ENCODE assay signal across 9 mouse cellular contexts in the genomic region with DNA sequence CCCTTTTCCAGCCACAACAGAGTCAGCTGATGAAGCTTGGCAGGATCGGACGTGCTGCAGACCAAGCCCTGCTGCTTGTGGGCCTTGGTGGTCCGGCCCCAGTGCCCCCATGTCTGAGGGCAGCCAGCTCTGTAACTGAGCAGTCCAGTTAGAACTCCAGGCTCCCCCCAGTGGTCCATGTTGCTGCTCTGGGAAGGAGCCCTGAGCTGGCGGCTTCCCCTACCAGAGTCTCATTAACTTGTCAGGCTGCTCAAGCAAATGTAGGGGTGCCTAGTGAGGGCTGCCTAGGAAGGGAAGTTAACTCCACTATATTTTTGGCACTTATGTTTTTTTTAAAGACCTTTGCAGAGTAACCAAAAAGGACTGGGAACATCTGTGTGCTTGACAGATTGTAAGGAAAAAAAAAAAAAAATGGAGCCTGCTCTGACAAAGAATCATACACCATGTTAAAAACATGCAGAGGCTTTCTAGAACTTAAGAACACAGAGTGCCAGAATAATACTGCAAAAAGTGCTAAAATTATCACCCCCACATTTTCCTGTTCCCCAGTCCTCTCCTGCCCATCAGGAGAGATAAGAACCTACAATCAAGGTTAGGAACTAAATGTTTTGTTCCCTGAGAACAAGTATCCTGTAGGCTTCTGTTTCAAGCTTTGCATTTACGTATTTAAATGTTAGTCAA.
DNase-seq lines count a peak whose midpoint lies in the region; ATAC-seq and TF ChIP-seq lines count a peak whose summit lies in the region.
"Had no signal": no experiment of that assay in that cellular context is flagged by ENCODE, and none has a peak within 500 bp of the region (broad histone marks: within the 10 kb centered on the region; RNA-seq: fewer than 3 reads in every experiment).

No protein-coding gene starts in this region.

- H3K27me3 ChIP-seq in forebrain, postnatal 0 days (ENCODE audit: insufficient read depth, low read length) = no peaks in the 10 kb centered on the region
- H3K27me3 ChIP-seq in intestine, postnatal 0 days (replicated peaks; ENCODE audit: control insufficient read depth, insufficient read depth, low read length) = no peaks in the 10 kb centered on the region
- H3K27me3 ChIP-seq in liver, postnatal 0 days (ENCODE audit: insufficient read depth, low read length) = no peaks in the 10 kb centered on the region
- H3K27me3 ChIP-seq: neural tube, embryonic 12.5 days had no signal

- 0 out of 2 replicates have a peak overlapping the region, but pooled peaks have one; percentile 6 for H3K9ac ChIP-seq in forebrain, postnatal 0 days
- H3K9ac ChIP-seq in intestine, postnatal 0 days (ENCODE audit: low read depth, low read length) = no peak overlapping the region
- H3K9ac ChIP-seq in liver, postnatal 0 days (replicated peaks) = no peak overlapping the region
- H3K9ac ChIP-seq: neural tube, embryonic 12.5 days had no signal

- H3K4me1 ChIP-seq in forebrain, postnatal 0 days (ENCODE audit: insufficient read depth) = no peaks in the 10 kb centered on the region; the same call in 1 of the 2 replicates
- no peaks in the 10 kb centered on the region for H3K4me1 ChIP-seq in intestine, postnatal 0 days (replicated peaks; ENCODE audit: control insufficient read depth, insufficient read depth, low read length)
- H3K4me1 ChIP-seq in liver, postnatal 0 days (ENCODE audit: insufficient read depth) = no peaks in the 10 kb centered on the region

- no peak for TF ChIP-seq POLR2A in brain, embryonic 14.5 days (IDR thresholded peaks at IDR 0.05; ENCODE audit: borderline replicate concordance, extremely low read depth, insufficient read depth, insufficient read length, poor library complexity, severe bottlenecking)

- DNase-seq in layer of hippocampus, adult 11-12 months (ENCODE audit: low spot score) = peak; percentile 71
- DNase-seq in layer of hippocampus, postnatal 36 days = no peak
- DNase-seq in brain, embryonic 14.5 days (ENCODE audit: low read depth) = peak; percentile 83
- DNase-seq in forebrain, postnatal 0 days = peak; percentile 67
- no peak for DNase-seq in liver, postnatal 0 days
- DNase-seq in spleen, postnatal 4 days (ENCODE audit: low spot score in 2 of 2) = no peak
- DNase-seq in c-Kit-positive CD71-positive TER-119-positive erythroid progenitor cells, embryonic 14.5 days (ENCODE audit: low spot score) = no peak

- no peak overlapping the region for H3K4me2 ChIP-seq in forebrain, postnatal 0 days (ENCODE audit: low read depth)
- no peak overlapping the region for H3K4me2 ChIP-seq in intestine, postnatal 0 days (replicated peaks; ENCODE audit: low read depth)
- no peak overlapping the region for H3K4me2 ChIP-seq in liver, postnatal 0 days (ENCODE audit: low read depth, low read length)
- H3K4me2 ChIP-seq: neural tube, embryonic 12.5 days had no signal

- peak; percentile 32; the same call in 1 of the 2 replicates for TF ChIP-seq CTCF in brain, embryonic 14.5 days (IDR thresholded peaks at IDR 0.05; ENCODE audit: borderline replicate concordance, extremely low read depth, insufficient read depth, insufficient read length)
- peak; percentile 58 for TF ChIP-seq CTCF in forebrain, postnatal 0 days (IDR thresholded peaks at IDR 0.05; ENCODE audit: low read depth)
- peak; percentile 61 for TF ChIP-seq CTCF in intestine, postnatal 0 days (IDR thresholded peaks at IDR 0.05; ENCODE audit: low read depth)
- peak; percentile 31 for TF ChIP-seq CTCF in liver, postnatal 0 days (IDR thresholded peaks at IDR 0.05; ENCODE audit: low read depth)

- peak; percentile 85 for ATAC-seq in forebrain, postnatal 0 days
- no peak for ATAC-seq in intestine, postnatal 0 days
- ATAC-seq in liver, postnatal 0 days = no peak

- H3K36me3 ChIP-seq in forebrain, postnatal 0 days (ENCODE audit: insufficient read depth) = peaks cover 51% of the 10 kb centered on the region
- peaks cover 31% of the 10 kb centered on the region for H3K36me3 ChIP-seq in intestine, postnatal 0 days (ENCODE audit: control insufficient read depth, insufficient read depth)
- peaks cover 25% of the 10 kb centered on the region for H3K36me3 ChIP-seq in liver, postnatal 0 days (replicated peaks; ENCODE audit: insufficient read depth, low read length)

- H3K9me3 ChIP-seq in forebrain, postnatal 0 days (ENCODE audit: low read length) = no peaks in the 10 kb centered on the region
- no peaks in the 10 kb centered on the region for H3K9me3 ChIP-seq in intestine, postnatal 0 days (ENCODE audit: control insufficient read depth)
- H3K9me3 ChIP-seq in liver, postnatal 0 days (ENCODE audit: low read length) = no peaks in the 10 kb centered on the region
- H3K9me3 ChIP-seq: neural tube, embryonic 12.5 days had no signal

- TF ChIP-seq EP300 in liver, postnatal 0 days (IDR thresholded peaks at IDR 0.05; ENCODE audit: low read depth) = peak; percentile 27; the same call in 1 of the 2 replicates

- H3K4me3 ChIP-seq in forebrain, postnatal 0 days (ENCODE audit: low read depth, low read length) = no peak overlapping the region
- H3K4me3 ChIP-seq in intestine, postnatal 0 days (ENCODE audit: low read depth, low read length) = no peak overlapping the region
- no peak overlapping the region for H3K4me3 ChIP-seq in liver, postnatal 0 days (ENCODE audit: low read depth, low read length)
- H3K4me3 ChIP-seq: neural tube, embryonic 12.5 days had no signal

- peak overlapping the region; percentile 72 for H3K27ac ChIP-seq in forebrain, postnatal 0 days (ENCODE audit: low read depth, low read length)
- H3K27ac ChIP-seq in intestine, postnatal 0 days (ENCODE audit: low read depth, low read length) = no peak overlapping the region
- peak overlapping the region; percentile 29 for H3K27ac ChIP-seq in liver, postnatal 0 days (ENCODE audit: low read depth)
- H3K27ac ChIP-seq: neural tube, embryonic 12.5 days had no signal

- WGBS in forebrain, postnatal 0 days = 36% methylated on average over 5 of the region's 5 CpGs
- WGBS in intestine, postnatal 0 days = 57% methylated on average over 5 of the region's 5 CpGs
- WGBS in liver, postnatal 0 days (ENCODE audit: insufficient replicate concordance) = 63% methylated on average over 5 of the region's 5 CpGs

Comparison
In these comparisons a context has a peak if more than half of its experiments do, and no peak if none do; other contexts are left out.
1. DNase-seq: peak in layer of hippocampus, adult 11-12 months (single experiment), brain, embryonic 14.5 days (single experiment) and forebrain, postnatal 0 days (single experiment); none in layer of hippocampus, postnatal 36 days (0 of 2), liver, postnatal 0 days (single experiment), spleen, postnatal 4 days (0 of 2) and c-Kit-positive CD71-positive TER-119-positive erythroid progenitor cells, embryonic 14.5 days (single experiment).
2. Peak in every context shown above with its lines, with median percentiles within 50 percentile points of each other: CTCF ChIP-seq.